Mouse (Mus musculus) limb, embryonic 10.5 days (tissue): ENCODE data around the gene Npm3. TPM values are rescaled to one million over a fixed set of nuclear protein-coding genes. Genes with fewer than 3 reads are reported as not detected.

ENCODE experiments used
- DNase-seq: peaks from one replicate; pipeline ENCODE4 v3.0.0-alpha.2; 2017; ENCODE audit warnings: low spot score
- H3K27ac ChIP-seq: fragments of 300-500 bp; sonication (generic); 2 replicates; pipeline ENCODE4 v1.5.1; 2016; ENCODE audit warnings: mild to moderate bottlenecking
- H3K27me3 ChIP-seq: fragments of 300-500 bp; sonication (generic); 2 replicates; pipeline ENCODE4 v1.6.1; 2016; ENCODE audit warnings: low read depth, mild to moderate bottlenecking; ENCODE audit not compliant: poor library complexity, severe bottlenecking
- H3K36me3 ChIP-seq: fragments of 300-500 bp; sonication (generic); 2 replicates; pipeline ENCODE4 v1.6.1; 2016; ENCODE audit warnings: mild to moderate bottlenecking, moderate library complexity
- H3K4me1 ChIP-seq: fragments of 300-500 bp; sonication (generic); 2 replicates; pipeline ENCODE4 v1.6.1; 2016
- H3K4me3 ChIP-seq: fragments of 300-500 bp; sonication (generic); 2 replicates; pipeline ENCODE4 v1.5.1; 2016; ENCODE audit warnings: mild to moderate bottlenecking, moderate library complexity
- H3K9me3 ChIP-seq: fragments of 300-500 bp; sonication (generic); replicated peaks from 2 replicates; pipeline ENCODE4 v1.6.1; 2016; ENCODE audit warnings: mild to moderate bottlenecking
- WGBS: fragments of 180-500 bp; shearing (Covaris S2); methylation state at CpG from one replicate; pipeline ENCODE4 v1.1.7; 2016; 5-methylcytosine and 5-hydroxymethylcytosine counted together
- polyA plus RNA-seq: library from polyadenylated mRNA; unstranded; fragments of >200 nt; fragmentation: Nextera tagmentation; extraction: Ambion mirVana; gene quantifications from 2 replicates; pipeline ENCODE4 v1.2.1, GENCODE M21; 2016

Npm3 gene
- polyA plus RNA-seq, 1 experiment from 2014 or later, result 13.3 TPM

DNA sequence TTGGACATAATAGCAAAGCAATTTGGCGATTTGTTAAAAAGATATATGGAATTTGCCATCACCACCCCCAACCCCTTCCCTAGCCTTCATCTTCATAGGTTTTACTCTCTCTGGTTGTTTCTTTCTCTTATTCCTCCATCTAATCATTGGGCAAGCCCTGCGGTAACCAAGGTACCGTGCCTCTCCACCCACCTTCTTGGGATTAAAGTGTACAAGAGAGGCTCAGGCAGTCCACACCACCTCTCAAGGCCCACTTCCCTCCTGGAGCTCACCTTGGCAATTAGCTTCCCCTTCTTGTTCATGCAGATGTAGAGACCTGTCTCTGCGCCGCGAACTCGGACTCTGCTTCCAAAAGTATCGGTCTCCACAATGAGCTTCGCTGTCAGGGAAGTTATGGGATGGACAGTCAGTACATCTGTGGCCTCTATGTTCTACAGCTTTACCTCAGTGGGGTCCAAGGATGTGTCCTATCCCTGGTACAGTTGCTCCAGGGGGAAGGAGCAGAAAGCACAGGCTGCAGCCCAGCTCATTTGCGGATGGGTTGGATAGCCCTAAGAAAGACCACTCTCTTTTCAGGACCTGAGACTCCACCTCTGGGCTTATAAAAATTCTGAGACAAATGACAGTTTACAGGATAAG is 11.4 kb downstream of the Npm3 start:
- no peak overlapping the region for H3K27ac ChIP-seq
- WGBS, result 74% methylated on average over 10 of the region's 10 CpGs
- peaks cover 73% of the 10 kb centered on the region for H3K4me1 ChIP-seq
- DNase-seq, result no peak
- H3K9me3 ChIP-seq, result no peaks in the 10 kb centered on the region
- H3K36me3 ChIP-seq, result no peaks in the 10 kb centered on the region
- H3K27me3 ChIP-seq, result peaks cover 100% of the 10 kb centered on the region
- no peak overlapping the region; the same call in 1 of the 2 replicates for H3K4me3 ChIP-seq

GRCm38 (mm10) chr19:45737208-45737845 is 12.1 kb downstream of the Npm3 start:
- peaks cover 67% of the 10 kb centered on the region for H3K4me1 ChIP-seq

DNA sequence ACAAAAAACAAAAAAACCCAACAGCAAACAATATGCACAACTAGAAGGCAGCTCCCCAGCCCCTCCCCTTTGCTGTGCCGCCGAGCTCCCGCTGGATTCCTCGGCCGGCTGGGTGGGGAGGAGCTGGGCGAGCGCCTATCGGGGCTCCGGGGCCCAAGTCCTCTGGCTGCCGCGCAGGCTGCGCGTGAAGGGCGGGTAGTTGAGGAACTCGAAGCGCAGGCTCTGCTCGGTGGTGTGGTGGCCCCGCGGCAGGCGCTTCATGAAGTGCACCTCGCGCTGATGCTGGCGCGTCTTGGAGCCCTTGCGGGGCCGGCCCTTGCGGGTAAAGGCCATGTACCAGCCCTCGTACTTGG is 12.6 kb downstream of the Npm3 start:
- H3K9me3 ChIP-seq, result no peaks in the 10 kb centered on the region
- DNase-seq, result no peak
- peak overlapping the region; percentile 59 for H3K27ac ChIP-seq
- H3K4me1 ChIP-seq, result peaks cover 63% of the 10 kb centered on the region
- H3K4me3 ChIP-seq, result peak overlapping the region; percentile 46
- H3K27me3 ChIP-seq, result peaks cover 100% of the 10 kb centered on the region
- H3K36me3 ChIP-seq, result no peaks in the 10 kb centered on the region
- WGBS, result 2% methylated on average over 28 of the region's 28 CpGs

More at GRCm38 (mm10) chr19:45737208-45737845, 12.1 kb downstream of the Npm3 start:
- DNase-seq, result peak; percentile 67
- 13% methylated on average over 23 of the region's 23 CpGs for WGBS
- Histone ChIP-seq H3K9me3 (no peaks in the 10 kb centered on the region), H3K36me3 (no peaks in the 10 kb centered on the region), H3K27me3 (peaks cover 100% of the 10 kb centered on the region), H3K4me3 (peak overlapping the region; percentile 46), H3K27ac (peak overlapping the region; percentile 59)

- 39% methylated on average over 1 of the region's 1 CpGs for WGBS
- peak overlapping the region; percentile 46; the same call in 1 of the 2 replicates for H3K4me3 ChIP-seq
- H3K9me3 ChIP-seq, result no peaks in the 10 kb centered on the region
- peaks cover 57% of the 10 kb centered on the region for H3K4me1 ChIP-seq
- H3K27me3 ChIP-seq, result peaks cover 100% of the 10 kb centered on the region
- no peaks in the 10 kb centered on the region for H3K36me3 ChIP-seq
- DNase-seq, result no peak
- no peak overlapping the region for H3K27ac ChIP-seq
Measured at GRCm38 (mm10) chr19:45736241-45736640, 13.2 kb downstream of the Npm3 start.

DNA sequence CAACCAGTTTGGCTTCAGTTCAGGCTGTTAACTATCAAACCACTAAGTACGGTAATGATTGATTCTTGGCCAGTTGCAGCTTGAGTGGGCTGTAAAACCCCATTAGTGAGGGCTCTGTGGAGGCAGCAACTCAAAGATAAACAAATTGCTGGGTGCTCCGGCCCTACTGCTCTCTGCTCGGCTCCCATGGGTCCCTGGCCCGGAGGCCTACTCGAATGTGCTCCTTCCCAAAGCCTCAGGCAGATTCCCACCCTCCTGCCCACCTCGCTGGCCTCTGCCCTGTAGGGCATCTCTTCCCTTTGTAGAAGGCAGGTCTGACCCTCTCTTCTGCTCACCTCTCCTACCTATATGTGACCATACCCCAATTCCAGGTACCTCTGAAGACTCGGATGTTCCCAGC is 14.6 kb downstream of the Npm3 start:
- Histone ChIP-seq H3K4me3 (no peak overlapping the region), H3K27me3 (peaks cover 100% of the 10 kb centered on the region), H3K9me3 (no peaks in the 10 kb centered on the region), H3K36me3 (no peaks in the 10 kb centered on the region), H3K4me1 (peaks cover 45% of the 10 kb centered on the region), H3K27ac (no peak overlapping the region)
- no peak for DNase-seq
- 11% methylated on average over 7 of the region's 7 CpGs for WGBS

DNA sequence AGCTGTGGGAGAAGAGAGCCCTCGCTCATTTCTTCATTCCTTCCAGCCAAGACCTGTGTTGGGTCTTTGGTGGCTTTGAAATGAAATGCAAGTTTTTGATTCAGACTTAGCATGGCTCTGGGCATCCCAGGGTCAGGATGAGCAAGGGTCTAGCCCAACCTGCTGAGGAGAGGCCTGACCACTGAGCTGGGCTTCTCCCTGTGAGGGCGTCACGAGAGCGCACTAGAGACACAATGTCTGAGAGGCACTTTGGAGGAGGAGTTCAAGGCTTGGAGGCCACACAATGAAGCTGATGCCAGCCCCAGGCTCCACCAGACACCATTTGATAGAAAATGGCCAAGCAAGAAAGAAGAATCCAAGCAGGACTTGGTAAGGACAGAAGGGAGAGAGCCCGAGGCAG is 15.2 kb downstream of the Npm3 start:
- H3K4me1 ChIP-seq, result peaks cover 42% of the 10 kb centered on the region

GRCm38 (mm10) chr19:45733564-45733963 is 15.8 kb downstream of the Npm3 start:
- no peaks in the 10 kb centered on the region for H3K9me3 ChIP-seq
- peaks cover 98% of the 10 kb centered on the region for H3K27me3 ChIP-seq
- WGBS, result 7% methylated on average over 10 of the region's 10 CpGs
- H3K4me3 ChIP-seq, result no peak overlapping the region
- no peak overlapping the region for H3K27ac ChIP-seq
- peaks cover 41% of the 10 kb centered on the region for H3K4me1 ChIP-seq
- no peak for DNase-seq
- H3K36me3 ChIP-seq, result no peaks in the 10 kb centered on the region

More for the DNA sequence above, 15.2 kb downstream of the Npm3 start:
- H3K36me3 ChIP-seq, result no peaks in the 10 kb centered on the region
- 41% methylated on average over 5 of the region's 5 CpGs for WGBS
- H3K4me3 ChIP-seq, result no peak overlapping the region
- no peaks in the 10 kb centered on the region for H3K9me3 ChIP-seq
- H3K27me3 ChIP-seq, result peaks cover 98% of the 10 kb centered on the region
- DNase-seq, result no peak
- H3K27ac ChIP-seq, result no peak overlapping the region

DNA sequence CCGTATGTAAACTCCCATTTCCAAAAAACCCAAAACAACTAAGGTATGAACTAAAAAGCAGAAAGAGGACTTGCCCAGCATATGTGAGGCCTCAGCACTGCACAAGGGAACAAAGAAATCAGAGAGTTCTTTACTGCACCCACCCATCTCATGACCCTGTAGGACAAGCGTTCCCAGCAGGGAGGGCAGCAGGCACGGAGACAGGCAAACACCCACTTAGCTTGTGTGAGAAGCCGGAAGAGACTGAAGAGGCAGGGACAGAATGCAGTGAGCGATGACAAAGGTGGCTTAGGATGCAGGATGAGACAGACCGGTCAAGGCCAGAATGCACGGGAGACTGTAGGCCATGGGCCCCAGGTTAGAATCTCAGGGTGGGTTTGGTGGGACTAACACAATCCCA is 17.7 kb downstream of the Npm3 start:
- DNase-seq, result no peak
- Histone ChIP-seq H3K27ac (no peak overlapping the region), H3K36me3 (no peaks in the 10 kb centered on the region), H3K9me3 (no peaks in the 10 kb centered on the region), H3K4me1 (peaks cover 41% of the 10 kb centered on the region), H3K4me3 (no peak overlapping the region), H3K27me3 (peaks cover 95% of the 10 kb centered on the region)
- 85% methylated on average over 7 of the region's 7 CpGs for WGBS

DNA sequence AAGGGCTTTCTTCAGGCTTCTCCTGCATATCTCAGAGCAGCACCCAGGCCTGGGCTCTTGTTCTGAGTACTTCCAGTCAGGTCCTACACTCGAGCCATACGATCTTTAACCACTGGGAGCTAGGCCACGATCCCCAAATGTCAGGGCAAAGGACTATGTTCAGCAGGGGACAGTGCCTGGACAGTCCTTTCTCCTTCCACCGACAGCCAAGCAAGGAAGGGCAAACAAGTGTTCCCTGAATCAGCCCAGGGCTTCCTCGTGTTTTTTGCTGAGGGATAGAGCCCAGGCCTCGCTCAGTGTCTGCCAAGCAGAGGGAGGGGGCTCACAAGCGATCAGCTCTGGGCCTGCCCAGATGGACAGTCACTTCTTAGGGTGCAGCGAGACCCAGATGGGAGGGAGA is 19.3 kb downstream of the Npm3 start:
- 74% methylated on average over 8 of the region's 8 CpGs for WGBS

GRCm38 (mm10) chr19:45727231-45727630 is 22.2 kb downstream of the Npm3 start:
- H3K9me3 ChIP-seq, result no peaks in the 10 kb centered on the region
- 73% methylated on average over 10 of the region's 10 CpGs for WGBS
- H3K27me3 ChIP-seq, result peaks cover 54% of the 10 kb centered on the region
- DNase-seq, result no peak
- H3K36me3 ChIP-seq, result no peaks in the 10 kb centered on the region
- H3K27ac ChIP-seq, result no peak overlapping the region
- H3K4me3 ChIP-seq, result no peak overlapping the region
- peaks cover 37% of the 10 kb centered on the region for H3K4me1 ChIP-seq

More for the DNA sequence above, 19.3 kb downstream of the Npm3 start:
- no peaks in the 10 kb centered on the region for H3K36me3 ChIP-seq
- no peaks in the 10 kb centered on the region for H3K9me3 ChIP-seq
- H3K27ac ChIP-seq, result no peak overlapping the region
- peaks cover 47% of the 10 kb centered on the region for H3K4me1 ChIP-seq
- H3K4me3 ChIP-seq, result no peak overlapping the region
- peaks cover 82% of the 10 kb centered on the region for H3K27me3 ChIP-seq
- no peak for DNase-seq

DNA sequence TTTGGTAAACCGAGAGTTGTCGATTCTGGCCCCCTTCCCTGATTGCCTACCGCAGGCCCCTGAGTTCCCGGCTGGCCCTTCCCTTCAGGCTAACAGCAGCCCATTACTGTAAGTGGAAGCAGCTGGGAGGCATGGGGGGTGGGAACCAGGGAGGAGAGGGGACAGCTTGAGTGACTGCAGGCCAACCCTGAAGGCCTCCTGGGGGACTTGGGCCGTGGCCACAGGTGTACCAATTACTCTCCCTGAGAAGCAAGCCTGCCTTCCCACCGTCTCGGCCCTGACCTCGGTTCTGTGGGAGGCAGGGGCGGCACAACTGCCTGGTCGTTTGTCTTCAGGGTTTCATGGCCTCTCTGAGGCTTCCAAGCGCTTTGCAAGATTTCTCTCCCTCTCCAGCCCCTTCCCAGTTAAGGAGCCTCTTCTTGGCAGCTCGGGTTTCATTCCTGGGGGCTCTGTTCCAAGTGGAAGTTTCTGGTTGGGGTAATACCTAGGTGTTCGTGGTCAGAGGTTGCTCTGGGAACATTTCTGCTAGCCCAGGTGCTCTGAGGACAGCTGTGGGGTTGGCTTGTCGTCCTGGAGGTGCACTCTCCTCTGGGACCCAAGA is 23.6 kb downstream of the Npm3 start:
- H3K4me1 ChIP-seq, result peaks cover 37% of the 10 kb centered on the region
- H3K9me3 ChIP-seq, result no peaks in the 10 kb centered on the region
- no peaks in the 10 kb centered on the region for H3K36me3 ChIP-seq
- peak overlapping the region; percentile 17; the same call in 1 of the 2 replicates for H3K4me3 ChIP-seq
- peak; percentile 86 for DNase-seq
- 12% methylated on average over 14 of the region's 14 CpGs for WGBS
- H3K27ac ChIP-seq, result peak overlapping the region; percentile 63
- peaks cover 40% of the 10 kb centered on the region for H3K27me3 ChIP-seq

- Histone ChIP-seq H3K27me3 (peaks cover 21% of the 10 kb centered on the region), H3K9me3 (no peaks in the 10 kb centered on the region), H3K27ac (no peak overlapping the region), H3K36me3 (no peaks in the 10 kb centered on the region), H3K4me3 (no peak overlapping the region), H3K4me1 (peaks cover 39% of the 10 kb centered on the region)
- DNase-seq, result no peak
- 74% methylated on average over 5 of the region's 5 CpGs for WGBS
Measured at GRCm38 (mm10) chr19:45722188-45722587, 27.2 kb downstream of the Npm3 start.

GRCm38 (mm10) chr19:45718286-45718685 is 31.1 kb downstream of the Npm3 start:
- Histone ChIP-seq H3K36me3 (no peaks in the 10 kb centered on the region), H3K27me3 (peaks cover 23% of the 10 kb centered on the region), H3K4me3 (no peak overlapping the region), H3K9me3 (no peaks in the 10 kb centered on the region), H3K4me1 (peaks cover 23% of the 10 kb centered on the region), H3K27ac (no peak overlapping the region)
- no peak for DNase-seq
- 77% methylated on average over 3 of the region's 3 CpGs for WGBS
